Mouse (Mus musculus) brain, embryonic 14.5 days (tissue): ENCODE results near the gene Apod.

Experiments
- CTCF ChIP-seq: fragments of 200-500 bp; IDR thresholded peaks from 2 replicates; pipeline ENCODE4 v1.5.1; 2012; ENCODE audit warnings: inconsistent platforms, mild to moderate bottlenecking, moderate library complexity, borderline replicate concordance; ENCODE audit not compliant: insufficient read depth, insufficient read length; ENCODE audit errors: extremely low read depth
- POLR2A ChIP-seq: fragments of 200-500 bp; IDR thresholded peaks from 2 replicates; pipeline ENCODE4 v1.6.1; 2012; ENCODE audit warnings: mild to moderate bottlenecking, inconsistent platforms, borderline replicate concordance; ENCODE audit not compliant: poor library complexity, insufficient read depth, insufficient read length, severe bottlenecking; ENCODE audit errors: extremely low read depth

GRCm38 (mm10) chr16:31325966-31326365, 11.4 kb upstream of the Apod start:
- no peak for TF ChIP-seq CTCF
- no peak for TF ChIP-seq POLR2A
